Mouse (Mus musculus) midbrain, embryonic 14.5 days (tissue): ENCODE measurements around the gene Setd1a. TPM values are rescaled to one million over a fixed set of nuclear protein-coding genes. Genes with fewer than 3 reads are reported as not detected.
"Not testable (repeated sequence)": the region's sequence is repeated elsewhere in the genome, so short reads cannot be mapped to it uniquely, and the experiment has no call there.

ENCODE experiments used
- ATAC-seq: fragments of 200-750 bp; cut with Nextera tagmentation; 2 replicates; pipeline ENCODE4 v1.8.0; 2017; ENCODE audit warnings: moderate number of reproducible peaks, moderate library complexity; ENCODE audit not compliant: low FRiP score, low TSS enrichment
- DNase-seq: peaks from one replicate; pipeline ENCODE4 v3.0.0-alpha.2; 2015
- H3K27ac ChIP-seq: fragments of 300-500 bp; sonication (generic); replicated peaks from 2 replicates; pipeline ENCODE4 v1.5.1; 2014; ENCODE audit warnings: mild to moderate bottlenecking, low read depth, low read length, moderate library complexity
- H3K27me3 ChIP-seq: fragments of 300-500 bp; sonication (generic); 2 replicates; pipeline ENCODE4 v1.6.1; 2014; ENCODE audit warnings: low read length, control low read depth, mixed read lengths; ENCODE audit not compliant: control insufficient read depth, insufficient read depth
- H3K36me3 ChIP-seq: fragments of 300-500 bp; sonication (generic); 2 replicates; pipeline ENCODE4 v1.6.1; 2014; ENCODE audit warnings: low read length, control low read depth; ENCODE audit not compliant: control insufficient read depth, insufficient read depth
- H3K4me1 ChIP-seq: fragments of 300-500 bp; sonication (generic); 2 replicates; pipeline ENCODE4 v1.6.1; 2014; ENCODE audit warnings: mild to moderate bottlenecking, antibody characterized with exemption, low read length, control low read depth; ENCODE audit not compliant: control insufficient read depth, insufficient read depth
- H3K4me2 ChIP-seq: fragments of 300-500 bp; sonication (generic); 2 replicates; pipeline ENCODE4 v1.6.1; 2014; ENCODE audit warnings: mild to moderate bottlenecking, low read length, moderate library complexity
- H3K4me3 ChIP-seq: fragments of 300-500 bp; sonication (generic); replicated peaks from 2 replicates; pipeline ENCODE4 v1.5.1; 2014; ENCODE audit warnings: low read depth, low read length
- H3K9ac ChIP-seq: fragments of 300-500 bp; sonication (generic); replicated peaks from 2 replicates; pipeline ENCODE4 v1.6.1; 2014; ENCODE audit warnings: mild to moderate bottlenecking, low read length, moderate library complexity
- H3K9me3 ChIP-seq: fragments of 300-500 bp; sonication (generic); 2 replicates; pipeline ENCODE4 v1.6.1; 2016; ENCODE audit warnings: low read length, control low read depth, mixed read lengths; ENCODE audit not compliant: control insufficient read depth
- WGBS: fragments of 180-500 bp; shearing (Covaris S2); extraction: QIAGEN DNeasy Blood & Tissue Kit; methylation state at CpG from one replicate; pipeline ENCODE4 v1.1.7; 2014; 5-methylcytosine and 5-hydroxymethylcytosine counted together
- polyA plus RNA-seq: library from polyadenylated mRNA; unstranded; fragments of >200 nt; fragmentation: Nextera tagmentation; extraction: Ambion mirVana; gene quantifications from 2 replicates; pipeline ENCODE4 v1.2.1, GENCODE M21; 2014

The Setd1a gene
- polyA plus RNA-seq, 1 experiment from 2014 or later = 27.3 TPM

DNA sequence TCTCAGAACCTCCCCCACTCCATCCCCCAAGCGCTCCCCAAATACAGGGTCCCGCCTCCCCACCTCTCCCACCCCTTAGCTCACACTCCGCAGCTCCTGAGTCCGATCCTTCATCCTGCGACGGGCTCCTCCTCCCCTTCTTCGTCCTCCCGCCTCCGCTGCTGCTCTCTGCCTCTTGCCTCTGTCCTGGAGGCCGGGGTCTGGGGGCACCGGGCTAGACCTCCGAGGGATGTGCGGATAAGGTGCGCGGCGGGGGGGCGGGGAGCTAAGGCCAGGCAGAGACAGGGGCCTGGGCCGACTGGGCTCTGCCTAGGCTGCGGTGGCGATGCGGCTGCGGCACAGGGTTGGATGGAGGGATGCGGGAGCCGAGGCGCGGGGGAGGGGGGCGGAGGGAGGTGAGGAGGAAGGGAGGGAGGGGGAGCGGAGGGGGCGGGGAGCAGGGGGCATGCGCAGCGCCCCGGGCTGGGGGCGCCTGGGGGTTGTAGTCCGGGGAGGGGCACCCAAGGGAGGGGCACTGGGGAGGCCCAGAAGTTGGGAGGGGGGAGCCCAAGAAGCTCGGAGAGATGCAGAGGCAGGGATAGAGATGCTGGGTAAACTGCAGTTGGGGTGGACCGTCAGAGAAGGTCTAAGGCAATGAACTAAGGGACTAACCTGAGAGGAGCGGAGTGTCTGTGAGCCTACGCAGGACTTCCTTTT is 47.9 kb downstream of the Setd1a start, which contains the start of the genes Stx4a and Stx1b:
TSS of gene Stx4a (plus strand) at position 119 of the 696 bp plus-strand sequence.
TSS of gene Stx1b (minus strand) at position 374 of the 696 bp plus-strand sequence.
- Histone ChIP-seq H3K36me3 (no peaks in the 10 kb centered on the region), H3K27ac (peak within 1 kb of the TSS; percentile 89), H3K27me3 (no peaks in the 10 kb centered on the region), H3K4me3 (peak within 1 kb of the TSS; percentile 62), H3K9ac (peak within 1 kb of the TSS; percentile 82), H3K9me3 (no peaks in the 10 kb centered on the region), H3K4me2 (peak within 1 kb of the TSS; percentile 79), H3K4me1 (peaks cover 16% of the 10 kb centered on the region)
- WGBS = 3% methylated on average over 38 of the region's 38 CpGs
- ATAC-seq (peak; percentile 88), DNase-seq (peak; percentile 91)

DNA sequence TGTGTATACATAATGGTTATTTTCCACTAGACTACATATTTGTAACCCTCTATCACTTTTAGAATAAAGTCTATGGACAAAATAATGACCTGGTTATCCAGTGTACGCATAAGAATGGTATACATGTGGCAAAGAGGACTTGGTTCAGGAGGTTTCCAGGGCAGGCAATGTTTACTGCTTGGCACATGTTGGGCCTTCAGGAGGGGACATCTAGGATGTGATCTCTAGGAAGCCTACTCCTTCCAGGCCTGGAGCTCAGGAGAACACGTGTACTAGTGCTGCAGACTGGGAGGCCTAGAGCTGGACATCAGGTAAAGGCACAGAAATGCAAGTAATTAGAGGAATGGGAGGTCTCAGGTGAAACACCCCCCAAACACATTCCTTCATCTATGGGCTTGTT is 59.1 kb downstream of the Setd1a start:
- H3K4me2 ChIP-seq = no peak overlapping the region
- ATAC-seq = no peak

DNA sequence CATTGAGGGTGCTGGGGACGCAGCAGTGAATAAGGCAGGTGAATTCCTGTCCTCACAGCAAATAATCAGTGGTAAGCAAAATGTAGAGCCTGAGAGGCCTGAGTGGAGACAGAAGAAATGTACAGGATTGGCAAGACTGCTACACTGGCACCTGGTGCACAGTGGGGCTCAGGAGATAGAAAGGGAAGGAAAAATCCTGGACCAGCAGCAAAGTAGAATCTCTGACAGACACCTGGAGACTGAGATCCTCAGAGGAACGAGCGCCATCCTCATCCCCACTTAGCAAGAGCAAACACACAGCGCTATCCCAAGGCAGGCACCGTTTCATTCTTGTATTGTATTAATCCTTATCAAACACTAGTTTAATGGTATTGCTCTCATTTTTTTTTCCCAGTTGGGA is 61.0 kb downstream of the Setd1a start:
- no peaks in the 10 kb centered on the region for H3K9me3 ChIP-seq
- H3K27me3 ChIP-seq = no peaks in the 10 kb centered on the region
- WGBS = 90% methylated on average over 5 of the region's 5 CpGs

More for the DNA sequence above, 59.1 kb downstream of the Setd1a start:
- Histone ChIP-seq H3K4me3 (no peak overlapping the region), H3K9ac (no peak overlapping the region), H3K4me1 (no peaks in the 10 kb centered on the region), H3K27me3 (no peaks in the 10 kb centered on the region), H3K27ac (no peak overlapping the region), H3K9me3 (no peaks in the 10 kb centered on the region), H3K36me3 (no peaks in the 10 kb centered on the region)
- DNase-seq = no peak
- WGBS = 90% methylated on average over 2 of the region's 2 CpGs

DNA sequence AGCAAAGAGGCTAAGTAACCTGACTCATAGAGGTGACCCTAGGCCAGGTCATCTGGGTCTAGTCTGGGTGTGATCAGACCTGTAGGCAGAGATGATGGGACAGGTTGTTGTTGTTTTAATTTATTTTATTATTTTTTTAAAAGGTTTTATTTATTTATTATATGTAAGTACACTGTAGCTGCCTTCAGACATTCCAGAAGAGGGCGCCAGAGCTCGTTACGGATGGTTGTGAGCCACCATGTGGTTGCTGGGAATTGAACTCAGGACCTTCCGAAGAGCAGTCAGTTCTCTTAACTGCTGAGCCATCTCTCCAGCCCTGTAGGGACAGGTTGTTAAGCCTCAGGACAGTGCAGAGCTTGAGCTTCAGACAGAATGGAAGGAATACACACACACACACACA is 61.4 kb downstream of the Setd1a start:
- ATAC-seq, H3K27me3 ChIP-seq, H3K4me1 ChIP-seq, H3K36me3 ChIP-seq, H3K4me3 ChIP-seq, DNase-seq, H3K9ac ChIP-seq, H3K9me3 ChIP-seq, H3K4me2 ChIP-seq, H3K27ac ChIP-seq: not testable (repeated sequence)
- 74% methylated on average over 4 of the region's 4 CpGs for WGBS

More for the DNA sequence above, 61.0 kb downstream of the Setd1a start:
- ATAC-seq (no peak), DNase-seq (no peak)
- Histone ChIP-seq H3K36me3 (no peaks in the 10 kb centered on the region), H3K4me1 (peaks cover 5% of the 10 kb centered on the region), H3K4me2 (no peak overlapping the region), H3K9ac (no peak overlapping the region), H3K4me3 (no peak overlapping the region), H3K27ac (no peak overlapping the region)

DNA sequence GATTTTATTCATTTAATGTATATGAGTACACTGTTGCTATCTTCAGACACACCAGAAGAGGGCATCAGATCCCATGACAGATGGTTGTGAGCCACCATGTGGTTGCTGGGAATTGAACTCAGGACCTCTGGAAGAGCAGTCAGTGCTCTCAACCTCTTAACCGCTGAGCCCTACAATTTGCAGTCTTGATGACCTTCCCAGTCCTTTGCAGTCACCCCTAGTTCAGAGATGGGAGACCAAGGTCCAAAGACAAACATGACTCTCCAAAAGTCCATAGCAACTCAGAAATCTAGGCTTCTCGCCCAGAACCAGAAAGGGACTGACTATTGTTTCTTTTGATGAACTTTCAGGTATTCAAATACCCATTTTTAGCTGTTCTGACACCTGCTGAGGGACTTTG is 63.6 kb downstream of the Setd1a start:
- not testable (repeated sequence) for H3K27ac ChIP-seq, H3K9me3 ChIP-seq, DNase-seq, H3K4me3 ChIP-seq, H3K9ac ChIP-seq, H3K27me3 ChIP-seq, H3K36me3 ChIP-seq, H3K4me1 ChIP-seq, ATAC-seq
- H3K4me2 ChIP-seq = peak overlapping the region; percentile 99
- 79% methylated on average over 2 of the region's 2 CpGs for WGBS

DNA sequence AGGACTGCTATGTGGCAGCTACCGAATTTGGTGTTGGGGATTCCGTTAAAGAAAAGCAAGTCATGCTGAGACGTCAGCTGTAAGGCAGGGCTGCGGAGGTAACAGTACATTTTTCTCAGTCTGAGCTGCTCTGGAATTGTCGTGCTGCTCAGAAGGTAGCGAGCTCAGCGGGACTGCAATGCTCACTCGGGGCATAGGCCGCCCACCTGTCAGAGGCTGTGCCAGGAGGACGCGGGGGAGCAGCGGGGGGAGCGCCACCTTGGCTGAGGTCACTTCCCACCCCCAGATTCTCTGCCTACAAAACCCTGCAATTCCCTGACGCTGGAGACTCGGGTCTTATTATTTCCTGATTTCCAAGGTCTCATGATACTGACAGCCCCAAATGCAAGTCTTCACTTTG is 64.4 kb downstream of the Setd1a start:
- H3K9ac ChIP-seq = peak overlapping the region; percentile 66
- H3K4me3 ChIP-seq = peak overlapping the region; percentile 59
- H3K36me3 ChIP-seq = 0 out of 2 replicates have a peak, but pooled peaks cover 4% of the 10 kb centered on the region
- ATAC-seq (peak; percentile 10; the same call in 1 of the 2 replicates), DNase-seq (peak; percentile 40)
- H3K4me1 ChIP-seq = peaks cover 5% of the 10 kb centered on the region
- H3K27ac ChIP-seq = peak overlapping the region; percentile 88
- 3% methylated on average over 15 of the region's 15 CpGs for WGBS
- H3K27me3 ChIP-seq = no peaks in the 10 kb centered on the region
- no peaks in the 10 kb centered on the region for H3K9me3 ChIP-seq
- H3K4me2 ChIP-seq = peak overlapping the region; percentile 99

DNA sequence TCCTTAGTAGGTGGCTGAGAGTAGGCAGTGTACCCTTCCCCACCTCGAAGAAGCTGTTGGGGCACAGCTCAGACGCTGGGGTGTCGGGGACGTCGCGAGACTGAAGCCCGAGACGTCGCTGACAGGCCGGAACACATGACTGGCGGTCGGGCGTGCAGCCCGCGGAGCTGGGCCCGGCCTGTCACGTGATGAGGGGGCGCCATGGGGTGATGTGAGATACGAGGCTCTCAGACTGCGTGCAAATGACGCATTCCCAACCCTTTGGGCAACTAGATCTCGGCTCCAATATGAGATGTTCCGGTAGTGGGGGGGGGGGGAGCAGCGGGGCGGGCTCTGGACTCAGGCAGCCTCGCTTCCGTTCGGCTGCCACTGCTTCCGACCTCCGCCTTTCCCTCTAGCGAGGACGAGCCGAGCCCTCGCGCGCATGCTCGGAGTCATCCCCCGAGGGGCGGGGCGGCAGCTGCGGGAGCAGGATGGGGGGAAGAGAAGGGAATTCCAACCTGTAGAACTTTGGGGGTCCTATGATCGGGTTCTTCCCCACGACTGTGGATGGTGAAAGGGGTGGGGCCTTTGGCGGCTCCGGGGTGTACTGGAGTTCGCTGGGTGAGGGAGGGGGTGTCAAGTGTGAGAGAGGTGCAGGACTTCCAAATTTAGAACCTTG is 65.0 kb downstream of the Setd1a start:
- no peaks in the 10 kb centered on the region for H3K27me3 ChIP-seq
- H3K36me3 ChIP-seq = peaks cover 4% of the 10 kb centered on the region; the same call in 1 of the 2 replicates
- WGBS = under 1% methylated on average over 43 of the region's 46 CpGs
- no peaks in the 10 kb centered on the region for H3K9me3 ChIP-seq
- H3K27ac ChIP-seq = peak overlapping the region; percentile 88
- H3K4me3 ChIP-seq = peak overlapping the region; percentile 59
- peak overlapping the region; percentile 99 for H3K4me2 ChIP-seq
- ATAC-seq (peak; percentile 95), DNase-seq (peak; percentile 97)
- H3K9ac ChIP-seq = peak overlapping the region; percentile 66
- H3K4me1 ChIP-seq = peaks cover 5% of the 10 kb centered on the region

DNA sequence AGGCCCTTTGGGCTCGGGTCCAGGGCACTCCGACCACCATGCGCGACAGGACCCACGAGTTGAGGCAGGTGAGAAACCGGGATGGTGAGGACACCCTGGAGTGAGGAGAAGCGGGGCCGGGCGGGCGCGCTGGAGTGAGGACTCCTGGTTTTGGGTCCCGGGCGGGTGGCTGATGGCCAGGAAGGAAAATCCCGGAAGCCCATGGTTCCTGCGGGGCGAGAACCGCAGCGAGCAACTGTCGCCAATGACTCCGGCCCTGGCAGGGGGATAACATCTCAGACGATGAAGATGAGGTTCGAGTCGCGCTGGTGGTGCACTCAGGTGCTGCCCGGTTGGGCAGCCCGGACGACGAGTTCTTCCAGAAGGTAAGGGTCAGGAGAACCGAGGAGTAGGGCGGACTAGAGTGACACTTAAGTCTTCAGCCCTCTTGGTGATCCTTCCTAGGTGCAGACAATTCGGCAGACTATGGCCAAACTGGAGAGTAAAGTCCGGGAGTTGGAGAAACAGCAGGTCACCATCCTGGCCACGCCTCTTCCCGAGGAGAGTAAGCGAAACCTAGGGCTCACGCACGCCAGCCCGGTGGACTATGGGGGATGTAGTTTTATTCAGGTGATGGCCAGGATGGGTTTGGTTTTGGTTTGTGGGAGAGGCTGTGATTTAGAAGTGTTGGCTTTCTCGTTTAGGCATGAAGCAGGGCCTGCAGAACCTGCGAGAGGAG is 65.7 kb downstream of the Setd1a start:
- peak overlapping the region; percentile 88 for H3K27ac ChIP-seq
- ATAC-seq (peak; percentile 53), DNase-seq (peak; percentile 86)
- H3K4me1 ChIP-seq = peaks cover 5% of the 10 kb centered on the region
- peak overlapping the region; percentile 99 for H3K4me2 ChIP-seq
- H3K9ac ChIP-seq = peak overlapping the region; percentile 66
- H3K27me3 ChIP-seq = no peaks in the 10 kb centered on the region
- peak overlapping the region; percentile 59 for H3K4me3 ChIP-seq
- H3K9me3 ChIP-seq = no peaks in the 10 kb centered on the region
- H3K36me3 ChIP-seq = peaks cover 4% of the 10 kb centered on the region; the same call in 1 of the 2 replicates
- WGBS = under 1% methylated on average over 40 of the region's 40 CpGs
